ENCODE assay signal across 8 mouse cellular contexts in genomic region chr11:104231041-104231911, GRCm38 (mm10). TPM values are rescaled to one million over a fixed set of nuclear protein-coding genes. Genes with fewer than 3 reads are reported as not detected.
DNase-seq lines count a peak whose midpoint lies in the region; ATAC-seq and TF ChIP-seq lines count a peak whose summit lies in the region.

Mapt (plus strand) TSS chr11:104231390.

- H3K4me2 ChIP-seq in forebrain, embryonic 11.5 days (ENCODE audit: low read depth, low read length, severe bottlenecking): peak within 1 kb of the TSS; percentile 94
- peak within 1 kb of the TSS; percentile 96 for H3K4me2 ChIP-seq in heart, embryonic 16.5 days (ENCODE audit: low read depth, low read length)
- peak within 1 kb of the TSS; percentile 71 for H3K4me2 ChIP-seq in liver, embryonic 14.5 days (ENCODE audit: low read depth)
- peak within 1 kb of the TSS; percentile 86 for H3K4me2 ChIP-seq in neural tube, embryonic 12.5 days (replicated peaks)
- peak within 1 kb of the TSS; percentile 100 for H3K4me2 ChIP-seq in stomach, postnatal 0 days (replicated peaks; ENCODE audit: low read depth)

- DNase-seq in c-Kit-positive CD71-negative TER-119-negative erythroid progenitor cells, embryonic 14.5 days (ENCODE audit: low read depth): peak; percentile 64
- peak; percentile 95 for DNase-seq in forebrain, embryonic 11.5 days (ENCODE audit: low spot score)
- peak; percentile 86 to 94 for DNase-seq in kidney, postnatal 36 days
- DNase-seq in liver, embryonic 14.5 days (ENCODE audit: low read depth in 3 of 3, low spot score in 3 of 3): peak; percentile 31 to 41 (median 40)
- DNase-seq in stomach, postnatal 0 days (ENCODE audit: low spot score): peak; percentile 91

- H3K9me3 ChIP-seq in forebrain, embryonic 11.5 days (ENCODE audit: control insufficient read depth, low read length): no peaks in the 10 kb centered on the region
- no peaks in the 10 kb centered on the region for H3K9me3 ChIP-seq in heart, embryonic 16.5 days (replicated peaks; ENCODE audit: control insufficient read depth, low read length)
- H3K9me3 ChIP-seq in liver, embryonic 14.5 days (ENCODE audit: control insufficient read depth, low read length): no peaks in the 10 kb centered on the region
- H3K9me3 ChIP-seq in neural tube, embryonic 12.5 days: no peaks in the 10 kb centered on the region
- no peaks in the 10 kb centered on the region for H3K9me3 ChIP-seq in stomach, postnatal 0 days (ENCODE audit: control insufficient read depth, low read length)

- peak within 1 kb of the TSS; percentile 54 for H3K4me3 ChIP-seq in forebrain, embryonic 11.5 days (ENCODE audit: low read depth, low read length)
- H3K4me3 ChIP-seq in heart, embryonic 16.5 days (ENCODE audit: low read length): peak within 1 kb of the TSS; percentile 81
- H3K4me3 ChIP-seq in liver, embryonic 14.5 days (ENCODE audit: insufficient read depth in 1 of 2, low read depth in 2 of 2, low read length in 2 of 2): peak within 1 kb of the TSS; percentile 54 to 60
- peak within 1 kb of the TSS; percentile 63 for H3K4me3 ChIP-seq in neural tube, embryonic 12.5 days
- peak within 1 kb of the TSS; percentile 66 for H3K4me3 ChIP-seq in stomach, postnatal 0 days (ENCODE audit: low read depth, low read length)

- TF ChIP-seq CTCF in liver, embryonic 14.5 days (IDR thresholded peaks at IDR 0.05; ENCODE audit: low read depth): peak; percentile 69
- TF ChIP-seq CTCF in stomach, postnatal 0 days (IDR thresholded peaks at IDR 0.05; ENCODE audit: low read depth): peak; percentile 82

- H3K27ac ChIP-seq in forebrain, embryonic 11.5 days (ENCODE audit: low read depth, low read length): no peak within 1 kb of the TSS; the same call in 1 of the 2 replicates
- H3K27ac ChIP-seq in heart, embryonic 16.5 days (ENCODE audit: low read length): peak within 1 kb of the TSS; percentile 44; the same call in 1 of the 2 replicates
- no peak within 1 kb of the TSS for H3K27ac ChIP-seq in liver, embryonic 14.5 days
- H3K27ac ChIP-seq in neural tube, embryonic 12.5 days: peak within 1 kb of the TSS; percentile 82
- H3K27ac ChIP-seq in stomach, postnatal 0 days (replicated peaks): no peak within 1 kb of the TSS

- TF ChIP-seq EP300 in liver, embryonic 14.5 days (IDR thresholded peaks at IDR 0.05; ENCODE audit: low read depth): no peak
- no peak for TF ChIP-seq EP300 in stomach, postnatal 0 days (optimal IDR thresholded peaks at IDR 0.05)

- H3K4me1 ChIP-seq in forebrain, embryonic 11.5 days (replicated peaks; ENCODE audit: control insufficient read depth, insufficient read depth, low read length): peaks cover 11% of the 10 kb centered on the region
- peaks cover 16% of the 10 kb centered on the region for H3K4me1 ChIP-seq in heart, embryonic 16.5 days (ENCODE audit: control insufficient read depth, insufficient read depth, low read length)
- peaks cover 0 to 3% of the 10 kb centered on the region in 2 experiments; a peak in 1 of 4 replicates for H3K4me1 ChIP-seq in liver, embryonic 14.5 days (replicated peaks; ENCODE audit: control insufficient read depth in 2 of 2, insufficient read depth in 2 of 2, low read length in 1 of 2)
- H3K4me1 ChIP-seq in neural tube, embryonic 12.5 days: peaks cover 35% of the 10 kb centered on the region
- H3K4me1 ChIP-seq in stomach, postnatal 0 days (replicated peaks; ENCODE audit: control insufficient read depth, insufficient read depth): peaks cover 3% of the 10 kb centered on the region; the same call in 1 of the 2 replicates

- peaks cover 43% of the 10 kb centered on the region for H3K27me3 ChIP-seq in forebrain, embryonic 11.5 days (ENCODE audit: control insufficient read depth, insufficient read depth, low read length)
- H3K27me3 ChIP-seq in heart, embryonic 16.5 days (ENCODE audit: control insufficient read depth, insufficient read depth, low read length): peaks cover 46% of the 10 kb centered on the region
- peaks cover 57% of the 10 kb centered on the region for H3K27me3 ChIP-seq in liver, embryonic 14.5 days (ENCODE audit: control insufficient read depth, insufficient read depth, low read length)
- H3K27me3 ChIP-seq in neural tube, embryonic 12.5 days (replicated peaks): peaks cover 39% of the 10 kb centered on the region
- H3K27me3 ChIP-seq in stomach, postnatal 0 days (ENCODE audit: control insufficient read depth, insufficient read depth, low read length): peaks cover 14% of the 10 kb centered on the region; the same call in 1 of the 2 replicates

- peak within 1 kb of the TSS; percentile 82 for H3K9ac ChIP-seq in forebrain, embryonic 11.5 days (ENCODE audit: low read length)
- peak within 1 kb of the TSS; percentile 84 for H3K9ac ChIP-seq in heart, embryonic 16.5 days (ENCODE audit: low read length)
- peak within 1 kb of the TSS; percentile 29; the same call in 1 of the 2 replicates for H3K9ac ChIP-seq in liver, embryonic 14.5 days (replicated peaks)
- H3K9ac ChIP-seq in neural tube, embryonic 12.5 days: peak within 1 kb of the TSS; percentile 81
- peak within 1 kb of the TSS; percentile 64 for H3K9ac ChIP-seq in stomach, postnatal 0 days (ENCODE audit: low read length)

- ATAC-seq in CD4-positive, CD25-positive, alpha-beta regulatory T cell, adult 4 months: peak; percentile 41
- ATAC-seq in forebrain, embryonic 11.5 days (replicated peaks; ENCODE audit: low FRiP score): peak; percentile 90
- ATAC-seq in heart, embryonic 16.5 days (replicated peaks; ENCODE audit: extremely low read depth, insufficient read depth, low FRiP score): peak; percentile 93
- ATAC-seq in liver, embryonic 14.5 days (ENCODE audit: insufficient read depth): peak; percentile 86
- ATAC-seq in neural tube, embryonic 12.5 days (ENCODE audit: low FRiP score, low read depth): peak; percentile 86
- ATAC-seq in stomach, postnatal 0 days (ENCODE audit: low FRiP score, low TSS enrichment): peak; percentile 96

- WGBS in forebrain, embryonic 11.5 days: 1% methylated on average over 61 of the region's 94 CpGs
- under 1% methylated on average over 86 of the region's 94 CpGs for WGBS in heart, embryonic 16.5 days
- under 1% methylated on average over 65 of the region's 94 CpGs for WGBS in liver, embryonic 14.5 days (ENCODE audit: insufficient replicate concordance)
- under 1% methylated on average over 79 of the region's 94 CpGs for WGBS in neural tube, embryonic 12.5 days
- WGBS in stomach, postnatal 0 days: under 1% methylated on average over 55 of the region's 94 CpGs

- no peaks in the 10 kb centered on the region for H3K36me3 ChIP-seq in forebrain, embryonic 11.5 days (ENCODE audit: control insufficient read depth, insufficient read depth, low read length)
- no peaks in the 10 kb centered on the region for H3K36me3 ChIP-seq in heart, embryonic 16.5 days (ENCODE audit: control insufficient read depth, insufficient read depth)
- H3K36me3 ChIP-seq in liver, embryonic 14.5 days (replicated peaks; ENCODE audit: control insufficient read depth, insufficient read depth, low read depth): no peaks in the 10 kb centered on the region
- no peaks in the 10 kb centered on the region for H3K36me3 ChIP-seq in neural tube, embryonic 12.5 days
- H3K36me3 ChIP-seq in stomach, postnatal 0 days (ENCODE audit: control insufficient read depth, insufficient read depth, low read length): no peaks in the 10 kb centered on the region

RNA-seq across cellular contexts. Expression of gene Mapt, which starts in this region (rescaled TPM):
- polyA plus RNA-seq in CD4-positive, CD25-positive, alpha-beta regulatory T cell, adult 4 months (2017; shearing (Covaris generic)): under 1 TPM; 0.11 to 0.34 TPM
- 33.0 and 43.1 TPM in 2 replicates for polyA plus RNA-seq in forebrain, embryonic 11.5 days (2014; fragmentation: Nextera tagmentation; extraction: Ambion mirVana)
- 0.88 and 1.9 TPM in 2 replicates for polyA plus RNA-seq in heart, embryonic 16.5 days (2015; fragmentation: Nextera tagmentation; extraction: Ambion mirVana)
- polyA plus RNA-seq in liver, embryonic 14.5 days (2012; rRNA removed): 0.17 and 0.42 TPM in 2 replicates
- polyA plus RNA-seq in liver, embryonic 14.5 days (2014; fragmentation: Nextera tagmentation; extraction: Ambion mirVana): 0.20 and 0.43 TPM in 2 replicates
- polyA plus RNA-seq in neural tube, embryonic 12.5 days (2016; fragmentation: Nextera tagmentation; extraction: Ambion mirVana): 271 and 288 TPM in 2 replicates
- polyA plus RNA-seq in stomach, postnatal 0 days (2015; fragmentation: Nextera tagmentation; extraction: Ambion mirVana): 6.8 and 8.2 TPM in 2 replicates

Comparison
In these comparisons a context has a peak if more than half of its experiments do, and no peak if none do; other contexts are left out.
1. Peak in ATAC-seq in CD4-positive, CD25-positive, alpha-beta regulatory T cell, adult 4 months; RNA of the gene not detected or under 1 TPM.
2. Peak in DNase-seq, ATAC-seq, H3K4me3 ChIP-seq, H3K9ac ChIP-seq and H3K4me2 ChIP-seq in liver, embryonic 14.5 days; RNA of the gene not detected or under 1 TPM.
3. ATAC-seq: peak in every context shown above with its lines; median percentile 96 in stomach, postnatal 0 days; 93 in heart, embryonic 16.5 days; 90 in forebrain, embryonic 11.5 days; 86 in liver, embryonic 14.5 days; 86 in neural tube, embryonic 12.5 days; 41 in CD4-positive, CD25-positive, alpha-beta regulatory T cell, adult 4 months.
4. DNase-seq: peak in every context shown above with its lines; median percentile 95 in forebrain, embryonic 11.5 days; 91 in stomach, postnatal 0 days; 90 in kidney, postnatal 36 days; 64 in c-Kit-positive CD71-negative TER-119-negative erythroid progenitor cells, embryonic 14.5 days; 40 in liver, embryonic 14.5 days.
5. H3K27ac ChIP-seq: peak in heart, embryonic 16.5 days (single experiment) and neural tube, embryonic 12.5 days (single experiment); none in forebrain, embryonic 11.5 days (single experiment), liver, embryonic 14.5 days (single experiment) and stomach, postnatal 0 days (single experiment).
6. H3K9ac ChIP-seq: peak in every context shown above with its lines; median percentile 84 in heart, embryonic 16.5 days; 82 in forebrain, embryonic 11.5 days; 81 in neural tube, embryonic 12.5 days; 64 in stomach, postnatal 0 days; 29 in liver, embryonic 14.5 days.
7. Peak in every context shown above with its lines, with median percentiles within 50 percentile points of each other: H3K4me2 ChIP-seq and H3K4me3 ChIP-seq.